Mouse (Mus musculus) hindbrain, embryonic 12.5 days (tissue): ENCODE results near the gene Tlr5. TPM values are rescaled to one million over a fixed set of nuclear protein-coding genes. Genes with fewer than 3 reads are reported as not detected.
A peak's percentile ranks its signal among the peaks of the same experiment; 100 is the strongest.

ENCODE experiments used
- ATAC-seq: fragments of 200-750 bp; cut with Nextera tagmentation; 2 replicates; pipeline ENCODE4 v1.8.0; 2017; ENCODE audit warnings: moderate TSS enrichment; ENCODE audit not compliant: low FRiP score
- H3K27ac ChIP-seq: fragments of 300-500 bp; sonication (generic); 2 replicates; pipeline ENCODE4 v1.5.1; 2016; ENCODE audit warnings: mild to moderate bottlenecking
- H3K27me3 ChIP-seq: fragments of 300-500 bp; sonication (generic); 2 replicates; pipeline ENCODE4 v1.6.1; 2016; ENCODE audit warnings: mild to moderate bottlenecking
- H3K36me3 ChIP-seq: fragments of 300-500 bp; sonication (generic); 2 replicates; pipeline ENCODE4 v1.6.1; 2016; ENCODE audit warnings: mild to moderate bottlenecking
- H3K4me1 ChIP-seq: fragments of 300-500 bp; sonication (generic); 2 replicates; pipeline ENCODE4 v1.6.1; 2016
- H3K4me2 ChIP-seq: fragments of 300-500 bp; sonication (generic); replicated peaks from 2 replicates; pipeline ENCODE4 v1.6.1; 2016; ENCODE audit warnings: mild to moderate bottlenecking
- H3K4me3 ChIP-seq: fragments of 300-500 bp; sonication (generic); 2 replicates; pipeline ENCODE4 v1.5.1; 2016; ENCODE audit warnings: mild to moderate bottlenecking
- H3K9ac ChIP-seq: fragments of 300-500 bp; sonication (generic); 2 replicates; pipeline ENCODE4 v1.6.1; 2016; ENCODE audit warnings: mild to moderate bottlenecking, moderate library complexity
- H3K9me3 ChIP-seq: fragments of 300-500 bp; sonication (generic); replicated peaks from 2 replicates; pipeline ENCODE4 v1.6.1; 2016; ENCODE audit warnings: mild to moderate bottlenecking
- WGBS: fragments of 180-500 bp; shearing (Covaris S2); methylation state at CpG from one replicate; pipeline ENCODE4 v1.1.7; 2016; 5-methylcytosine and 5-hydroxymethylcytosine counted together
- polyA plus RNA-seq: library from polyadenylated mRNA; unstranded; fragments of >200 nt; fragmentation: Nextera tagmentation; extraction: Ambion mirVana; gene quantifications from 2 replicates; pipeline ENCODE4 v1.2.1, GENCODE M21; 2016

The Tlr5 gene
- polyA plus RNA-seq, 1 experiment from 2014 or later: 0.56 TPM

DNA sequence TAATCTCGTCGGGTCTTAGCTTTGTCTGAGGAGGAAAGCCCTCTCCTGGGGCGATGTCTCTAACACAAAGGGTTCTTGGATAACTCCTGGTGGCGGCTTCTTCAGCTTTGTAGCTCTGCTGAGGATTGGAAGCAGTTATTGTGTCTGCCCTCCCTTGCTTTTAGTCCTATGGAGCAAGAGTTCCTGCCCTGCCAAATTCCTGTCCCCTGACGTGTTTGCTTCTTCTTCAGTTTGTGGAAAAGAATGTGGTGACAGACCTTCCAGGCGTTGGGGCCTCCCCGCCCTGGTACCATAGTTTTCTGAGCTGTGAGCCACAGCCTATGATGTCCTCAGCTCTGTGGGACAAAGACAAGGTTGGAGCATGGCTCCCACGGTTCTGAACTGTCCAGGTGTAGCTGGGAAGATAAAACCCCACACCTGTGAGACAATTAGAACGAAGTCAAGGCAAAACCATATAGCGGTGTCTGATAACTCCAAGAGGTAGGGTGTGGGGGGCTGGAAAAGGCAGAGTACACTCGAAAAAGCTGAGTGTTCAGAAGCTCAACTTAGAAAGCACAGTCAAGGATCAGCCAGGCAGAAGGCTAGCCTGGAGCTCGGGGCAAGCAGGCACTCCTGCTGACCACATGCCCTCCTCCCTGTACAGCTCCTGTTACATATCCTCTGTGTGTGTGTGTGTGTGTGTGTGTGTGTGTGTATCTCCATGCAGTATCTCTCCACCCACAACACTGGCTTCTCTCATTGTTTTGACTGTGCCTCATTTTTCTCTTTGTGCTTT, 1.8 kb downstream of the Tlr5 start:
- Histone ChIP-seq H3K27ac (no peak overlapping the region), H3K27me3 (peaks cover 12% of the 10 kb centered on the region), H3K9ac (no peak overlapping the region), H3K4me2 (no peak overlapping the region), H3K9me3 (no peaks in the 10 kb centered on the region), H3K4me3 (no peak overlapping the region), H3K36me3 (no peaks in the 10 kb centered on the region), H3K4me1 (peaks cover 38% of the 10 kb centered on the region)
- WGBS: 69% methylated on average over 12 of the region's 12 CpGs
- no peak for ATAC-seq

GRCm38 (mm10) chr1:182957001-182957757, 2.6 kb downstream of the Tlr5 start:
- H3K36me3 ChIP-seq: no peaks in the 10 kb centered on the region
- 84% methylated on average over 16 of the region's 16 CpGs for WGBS
- no peak for ATAC-seq
- no peak overlapping the region for H3K4me2 ChIP-seq
- no peak overlapping the region for H3K9ac ChIP-seq
- peaks cover 38% of the 10 kb centered on the region for H3K4me1 ChIP-seq
- H3K4me3 ChIP-seq: no peak overlapping the region
- H3K9me3 ChIP-seq: no peaks in the 10 kb centered on the region
- no peak overlapping the region for H3K27ac ChIP-seq
- peaks cover 12% of the 10 kb centered on the region for H3K27me3 ChIP-seq

GRCm38 (mm10) chr1:182957826-182958544, 3.4 kb downstream of the Tlr5 start:
- 78% methylated on average over 13 of the region's 13 CpGs for WGBS
- no peak for ATAC-seq
- H3K4me1 ChIP-seq: peaks cover 36% of the 10 kb centered on the region
- H3K4me3 ChIP-seq: no peak overlapping the region
- H3K9ac ChIP-seq: no peak overlapping the region
- H3K27ac ChIP-seq: no peak overlapping the region
- H3K9me3 ChIP-seq: no peaks in the 10 kb centered on the region
- H3K36me3 ChIP-seq: no peaks in the 10 kb centered on the region
- H3K4me2 ChIP-seq: no peak overlapping the region
- H3K27me3 ChIP-seq: peaks cover 12% of the 10 kb centered on the region

DNA sequence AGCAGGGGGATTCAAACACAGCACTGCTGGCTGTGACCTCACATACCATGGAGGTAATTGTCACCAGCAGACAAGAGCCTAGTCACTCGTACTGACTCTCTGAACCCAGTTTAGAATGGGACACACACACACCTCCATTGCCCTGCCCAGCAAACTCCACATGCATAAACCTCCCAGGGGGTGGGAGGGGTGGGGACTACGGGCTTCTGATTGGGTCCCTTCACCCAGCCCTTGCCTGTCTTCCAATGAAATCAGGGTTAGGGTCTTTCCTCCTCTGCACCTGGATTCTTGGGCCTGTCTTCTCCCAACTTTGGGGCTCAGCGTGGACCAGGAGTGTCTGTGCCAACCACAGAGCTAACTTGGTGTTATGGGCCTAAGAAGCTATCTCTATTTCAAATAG, 4.2 kb downstream of the Tlr5 start:
- H3K4me3 ChIP-seq: no peak overlapping the region
- H3K27ac ChIP-seq: peak overlapping the region; percentile 45
- H3K9ac ChIP-seq: 0 out of 2 replicates have a peak overlapping the region, but pooled peaks have one; percentile 44
- no peaks in the 10 kb centered on the region for H3K9me3 ChIP-seq
- H3K36me3 ChIP-seq: no peaks in the 10 kb centered on the region
- WGBS: 39% methylated on average over 3 of the region's 3 CpGs
- no peak; the same call in 1 of the 2 replicates for ATAC-seq
- peak overlapping the region; percentile 62 for H3K4me2 ChIP-seq
- H3K4me1 ChIP-seq: peaks cover 29% of the 10 kb centered on the region
- H3K27me3 ChIP-seq: peaks cover 12% of the 10 kb centered on the region

DNA sequence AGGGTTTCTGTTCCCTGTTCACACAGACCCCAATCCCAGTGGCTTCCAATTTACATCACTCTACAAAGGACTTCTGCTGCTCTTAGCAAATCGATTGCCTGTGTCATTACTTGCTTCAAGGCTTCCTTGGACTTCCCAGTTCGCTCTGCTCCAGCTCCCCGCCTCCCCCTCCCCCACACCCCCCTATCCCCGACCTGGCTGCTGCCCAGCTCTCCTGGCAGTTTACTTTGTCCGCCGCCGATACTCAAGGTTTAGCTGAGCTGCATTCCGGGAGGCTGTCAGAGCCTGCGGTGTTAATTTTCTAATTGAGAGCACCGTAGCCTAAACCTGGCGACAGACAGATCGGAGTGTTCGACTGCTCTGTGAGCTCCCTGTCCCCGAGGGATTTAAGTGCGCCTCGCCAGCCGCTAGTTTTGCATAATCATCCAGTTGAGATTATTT, 4.7 kb downstream of the Tlr5 start:
- Histone ChIP-seq H3K36me3 (no peaks in the 10 kb centered on the region), H3K9ac (peak overlapping the region; percentile 44; the same call in 1 of the 2 replicates), H3K4me2 (peak overlapping the region; percentile 62), H3K27ac (peak overlapping the region; percentile 45), H3K27me3 (peaks cover 12% of the 10 kb centered on the region), H3K9me3 (no peaks in the 10 kb centered on the region), H3K4me1 (peaks cover 25% of the 10 kb centered on the region), H3K4me3 (peak overlapping the region; percentile 33)
- under 1% methylated on average over 17 of the region's 17 CpGs for WGBS
- peak; percentile 51 for ATAC-seq

- Histone ChIP-seq H3K27ac (peak overlapping the region; percentile 45), H3K9ac (peak overlapping the region; percentile 44), H3K4me2 (peak overlapping the region; percentile 62), H3K4me1 (peaks cover 19% of the 10 kb centered on the region), H3K9me3 (no peaks in the 10 kb centered on the region), H3K36me3 (no peaks in the 10 kb centered on the region), H3K4me3 (peak overlapping the region; percentile 33), H3K27me3 (peaks cover 12% of the 10 kb centered on the region)
- 1% methylated on average over 20 of the region's 20 CpGs for WGBS
- peak; percentile 70 for ATAC-seq
Observed at GRCm38 (mm10) chr1:182959811-182960455, 5.3 kb downstream of the Tlr5 start.

DNA sequence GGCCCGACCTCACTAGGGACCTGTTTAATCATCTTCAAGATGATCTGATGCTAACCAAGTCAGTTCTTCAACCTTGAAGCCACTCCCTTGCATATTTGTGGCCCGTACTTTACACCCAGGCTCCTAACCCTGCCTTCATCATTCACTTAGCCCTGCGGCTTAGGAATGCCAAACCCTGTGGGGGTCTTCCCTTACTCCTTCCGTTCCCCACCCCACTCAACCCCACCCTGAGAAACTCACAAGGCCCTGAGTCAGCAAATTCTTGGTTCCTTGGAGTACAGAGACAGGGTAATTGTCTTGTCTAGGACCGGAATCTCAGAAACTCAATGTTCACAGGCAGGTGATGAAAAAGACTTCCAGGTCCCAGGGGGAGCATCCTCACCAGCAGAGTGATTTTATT, 6.5 kb downstream of the Tlr5 start:
- Histone ChIP-seq H3K9ac (no peak overlapping the region), H3K36me3 (no peaks in the 10 kb centered on the region), H3K9me3 (no peaks in the 10 kb centered on the region), H3K4me2 (no peak overlapping the region), H3K4me3 (no peak overlapping the region), H3K27me3 (peaks cover 9% of the 10 kb centered on the region), H3K4me1 (peaks cover 15% of the 10 kb centered on the region), H3K27ac (no peak overlapping the region)
- WGBS: 65% methylated on average over 5 of the region's 5 CpGs
- ATAC-seq: no peak

DNA sequence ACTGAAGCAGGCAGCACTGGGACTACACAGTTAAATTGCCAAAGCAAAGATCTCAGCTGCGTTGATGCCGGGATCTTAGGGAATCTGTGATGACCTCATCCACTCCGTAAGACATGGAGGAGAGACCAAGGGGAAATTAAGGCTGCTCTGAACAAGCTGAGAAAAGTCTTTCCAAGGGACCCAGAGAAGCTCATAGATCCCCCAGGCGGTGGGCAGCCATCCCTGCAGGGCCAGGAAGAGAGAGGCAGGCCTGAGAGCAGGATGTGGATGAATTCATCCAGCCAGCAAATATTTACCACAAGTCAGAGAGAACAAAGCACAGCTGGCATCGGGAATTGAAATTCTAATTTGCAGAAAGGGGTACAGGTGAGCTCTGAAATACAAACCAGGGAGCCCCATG, 8.7 kb downstream of the Tlr5 start:
- Histone ChIP-seq H3K27me3 (no peaks in the 10 kb centered on the region; the same call in 1 of the 2 replicates), H3K4me2 (no peak overlapping the region), H3K4me3 (no peak overlapping the region), H3K36me3 (no peaks in the 10 kb centered on the region), H3K9ac (no peak overlapping the region), H3K4me1 (peaks cover 15% of the 10 kb centered on the region), H3K27ac (no peak overlapping the region), H3K9me3 (no peaks in the 10 kb centered on the region)
- WGBS: 49% methylated on average over 5 of the region's 5 CpGs
- no peak for ATAC-seq

- H3K27me3 ChIP-seq: no peaks in the 10 kb centered on the region
- no peak overlapping the region for H3K4me3 ChIP-seq
- H3K9me3 ChIP-seq: no peaks in the 10 kb centered on the region
- peaks cover 4% of the 10 kb centered on the region; the same call in 1 of the 2 replicates for H3K4me1 ChIP-seq
- no peak for ATAC-seq
- H3K9ac ChIP-seq: 0 out of 2 replicates have a peak overlapping the region, but pooled peaks have one; percentile 8
- no peaks in the 10 kb centered on the region for H3K36me3 ChIP-seq
- 59% methylated on average over 9 of the region's 9 CpGs for WGBS
- no peak overlapping the region for H3K4me2 ChIP-seq
- no peak overlapping the region for H3K27ac ChIP-seq
Observed at GRCm38 (mm10) chr1:182964855-182965466, 10.4 kb downstream of the Tlr5 start.

GRCm38 (mm10) chr1:182968732-182969131, 14.1 kb downstream of the Tlr5 start:
- Histone ChIP-seq H3K9me3 (no peaks in the 10 kb centered on the region), H3K4me1 (no peaks in the 10 kb centered on the region; the same call in 1 of the 2 replicates), H3K4me2 (no peak overlapping the region), H3K36me3 (no peaks in the 10 kb centered on the region), H3K9ac (no peak overlapping the region), H3K4me3 (no peak overlapping the region), H3K27ac (no peak overlapping the region), H3K27me3 (no peaks in the 10 kb centered on the region)
- 87% methylated on average over 9 of the region's 9 CpGs for WGBS
- no peak for ATAC-seq

GRCm38 (mm10) chr1:182972240-182972639, 17.7 kb downstream of the Tlr5 start:
- H3K27ac ChIP-seq: no peak overlapping the region
- no peaks in the 10 kb centered on the region for H3K4me1 ChIP-seq
- H3K9me3 ChIP-seq: no peaks in the 10 kb centered on the region
- ATAC-seq: no peak
- H3K9ac ChIP-seq: no peak overlapping the region
- H3K27me3 ChIP-seq: no peaks in the 10 kb centered on the region
- no peak overlapping the region for H3K4me3 ChIP-seq
- no peak overlapping the region for H3K4me2 ChIP-seq
- H3K36me3 ChIP-seq: no peaks in the 10 kb centered on the region
- WGBS: 89% methylated on average over 6 of the region's 6 CpGs
